Mouse (Mus musculus) erythroblast, embryonic 14.5 days (primary cell): Measurements from ENCODE around the gene Tnfsf12.

Source experiments
- GATA1 ChIP-seq: IDR thresholded peaks from 2 replicates; pipeline ENCODE4 v1.6.1; 2012; ENCODE audit warnings: low read length, inconsistent platforms, mixed read lengths
- TAL1 ChIP-seq: IDR thresholded peaks from 3 replicates; pipeline ENCODE4 v1.6.1; 2012; ENCODE audit warnings: low read length, inconsistent platforms, mixed read lengths

- no peak for TF ChIP-seq GATA1
- TF ChIP-seq TAL1, result no peak
Observed at GRCm38 (mm10) chr11:69656065-69656455, 39.6 kb downstream of the Tnfsf12 start.
